Mouse (Mus musculus): ENCODE measurements around the gene Haus5.

GRCm38 (mm10) chr7:30626647-30627046 is 38.1 kb downstream of the Haus5 start:
- TF ChIP-seq CTCF (IDR thresholded peaks at IDR 0.05; ENCODE audit: borderline replicate concordance, insufficient read depth, low read depth, low read length) (no peak), POLR2A (IDR thresholded peaks at IDR 0.05; ENCODE audit: borderline replicate concordance, insufficient read depth, low read length) (no peak)

Measured in cerebellum, adult 2 months (tissue).